In the genomic region with DNA sequence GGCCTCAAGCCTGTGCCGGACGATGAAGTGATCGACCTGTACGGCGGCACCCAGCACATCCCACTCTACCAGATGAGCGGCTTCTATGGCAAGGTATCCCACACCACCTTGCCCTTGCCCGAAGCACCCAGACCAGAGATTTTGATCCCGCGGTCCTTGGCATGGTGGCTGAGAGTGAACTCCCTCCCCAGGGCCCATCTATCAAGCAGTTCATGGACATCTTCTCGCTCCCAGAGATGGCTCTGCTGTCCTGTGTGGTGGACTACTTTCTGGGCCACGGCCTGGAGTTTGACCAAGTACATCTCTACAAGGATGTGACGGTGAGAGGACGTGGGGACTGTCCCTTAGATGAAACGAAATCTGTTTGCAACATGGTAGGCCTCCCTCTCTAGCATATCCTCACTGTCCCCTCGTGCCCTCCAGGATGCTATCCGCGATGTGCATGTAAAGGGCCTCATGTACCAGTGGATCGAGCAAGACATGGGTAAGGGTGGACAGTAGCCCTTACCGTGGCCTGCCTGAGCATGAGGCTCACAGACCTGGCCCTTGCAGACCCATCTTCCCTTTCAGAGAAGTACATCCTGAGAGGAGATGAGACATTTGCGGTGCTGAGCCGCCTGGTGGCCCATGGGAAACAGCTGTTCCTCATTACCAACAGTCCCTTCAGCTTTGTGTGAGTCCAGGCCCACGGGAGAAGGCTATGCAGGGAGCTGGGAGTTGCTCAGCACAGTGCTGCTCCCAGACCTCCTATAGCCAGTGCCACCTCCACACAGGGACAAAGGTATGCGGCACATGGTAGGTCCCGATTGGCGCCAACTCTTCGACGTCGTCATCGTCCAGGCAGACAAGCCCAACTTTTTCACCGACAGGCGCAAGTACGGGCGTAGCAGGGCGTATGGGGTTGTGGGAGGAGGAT, we compare ENCODE assay signal across 23 mouse cellular contexts. TPM values are rescaled to one million over a fixed set of nuclear protein-coding genes. Genes with fewer than 3 reads are reported as not detected.
DNase-seq lines count a peak whose midpoint lies in the region; ATAC-seq and TF ChIP-seq lines count a peak whose summit lies in the region.
"Had no signal": no experiment of that assay in that cellular context is flagged by ENCODE, and none has a peak within 500 bp of the region (broad histone marks: within the 10 kb centered on the region; RNA-seq: fewer than 3 reads in every experiment).

No protein-coding gene starts in this region.

- H3K9ac ChIP-seq in heart, adult 2 months (ENCODE audit: low read depth, low read length), result no peak overlapping the region
- H3K9ac ChIP-seq: embryonic facial prominence, embryonic 12.5 days; forebrain, embryonic 13.5 days; forebrain, postnatal 0 days; hindbrain, embryonic 13.5 days had no signal

- H3K4me1 ChIP-seq in heart, adult 2 months (ENCODE audit: control insufficient read depth, insufficient read depth, low read length), result peaks cover 1% of the 10 kb centered on the region
- H3K4me1 ChIP-seq in megakaryocyte, embryonic 14.5 days, result peaks cover 36% of the 10 kb centered on the region

- no peak for ATAC-seq in cerebellum, adult (ENCODE audit: insufficient number of reproducible peaks, low FRiP score, low TSS enrichment)
- ATAC-seq in megakaryocyte, adult 5-6 weeks (ENCODE audit: poor library complexity, severe bottlenecking), result no peak
- ATAC-seq: CD4-positive, CD25-positive, alpha-beta regulatory T cell, adult 4 months; forebrain, embryonic 13.5 days; forebrain, postnatal 0 days; hindbrain, postnatal 0 days had no signal

- intact Hi-C loops in heart, adult 2 months (cut with DNase I), result no loop called here

- peak; percentile 18 for DNase-seq in cerebellum, adult 11-12 months
- peak in 1 of 2 experiments; percentile 25 for DNase-seq in heart, adult 2 months
- DNase-seq in heart, adult 18-20 months, result no peak
- DNase-seq in urinary bladder, postnatal 10 days (ENCODE audit: low spot score), result peak; percentile 9
- no peak for DNase-seq in urinary bladder, postnatal 25 days (ENCODE audit: low spot score)
- DNase-seq: adrenal gland, adult 8-10 months; adrenal gland, postnatal 36 days; B cell, adult 2 months; cerebellum, adult 11 months; cerebellum, adult 9-10 months; cerebellum, postnatal 25 days; forebrain, postnatal 0 days had no signal

- no peak for TF ChIP-seq EP300 in heart, adult 2 months (IDR thresholded peaks at IDR 0.05; ENCODE audit: insufficient read depth, low read depth, low read length)

- H3K9me3 ChIP-seq in megakaryocyte, embryonic 14.5 days, result no peaks in the 10 kb centered on the region
- H3K9me3 ChIP-seq: embryonic facial prominence, embryonic 12.5 days; forebrain, embryonic 13.5 days; G1E; heart, embryonic 13.5 days; hindbrain, embryonic 13.5 days had no signal

- H3K27ac ChIP-seq in heart, adult 2 months, result no peak overlapping the region
- H3K27ac ChIP-seq: embryonic facial prominence, embryonic 12.5 days; forebrain, embryonic 13.5 days; heart, embryonic 13.5 days; hindbrain, embryonic 13.5 days; hindbrain, postnatal 0 days had no signal

- 0 out of 2 replicates have a peak, but pooled peaks have one; percentile 4 for TF ChIP-seq POLR2A in heart, adult 2 months (IDR thresholded peaks at IDR 0.05; ENCODE audit: insufficient read depth, low read depth, low read length)

- no peak for TF ChIP-seq CTCF in heart, adult 2 months (IDR thresholded peaks at IDR 0.05)

- no peaks in the 10 kb centered on the region for H3K79me2 ChIP-seq in heart, adult 2 months (replicated peaks; ENCODE audit: control insufficient read depth, insufficient read depth, low read length)

- 92% methylated on average over 34 of the region's 34 CpGs for WGBS in heart, adult 2 months

- no peak overlapping the region for H3K4me3 ChIP-seq in heart, adult 2 months
- H3K4me3 ChIP-seq in megakaryocyte, embryonic 14.5 days (replicated peaks), result peak overlapping the region; percentile 40
- H3K4me3 ChIP-seq: embryonic facial prominence, embryonic 12.5 days; forebrain, embryonic 13.5 days; heart, embryonic 13.5 days; hindbrain, embryonic 13.5 days had no signal

- no peaks in the 10 kb centered on the region for H3K27me3 ChIP-seq in heart, adult 2 months (ENCODE audit: control insufficient read depth, insufficient read depth, low read length)
- H3K27me3 ChIP-seq in megakaryocyte, embryonic 14.5 days (replicated peaks), result peaks cover 91% of the 10 kb centered on the region
- H3K27me3 ChIP-seq: embryonic facial prominence, embryonic 12.5 days; forebrain, embryonic 13.5 days; heart, embryonic 13.5 days; hindbrain, embryonic 13.5 days had no signal

- no peaks in the 10 kb centered on the region for H3K36me3 ChIP-seq in heart, adult 2 months (ENCODE audit: control insufficient read depth, insufficient read depth, low read length)
- peaks cover 66% of the 10 kb centered on the region for H3K36me3 ChIP-seq in megakaryocyte, embryonic 14.5 days (replicated peaks; ENCODE audit: low read length)

RNA-seq across cellular contexts. Expression of a gene that starts 4.9 kb away (rescaled TPM):
- 10 to 100 TPM; 18.7 to 21.8 TPM for total RNA-seq in heart, adult 2 months (2021)
- 52.5 and 82.7 TPM in 2 replicates for polyA plus RNA-seq in heart, adult 2 months (2012; rRNA removed)
- 10 to 100 TPM; 19.2 TPM for total RNA-seq in heart, adult 18-20 months (2021)
- 31.4 and 70.8 TPM in 2 replicates for polyA plus RNA-seq in megakaryocyte, embryonic 14.5 days (2012; ENCODE audit: insufficient read depth, low replicate concordance)
- total RNA-seq in megakaryocyte, adult 5-6 weeks (2015), result 20.6 and 21.0 TPM in 2 replicates
- 24.1 and 29.0 TPM in 2 replicates for total RNA-seq in megakaryocyte, adult 5-6 weeks (2017)
- polyA plus RNA-seq: CD4-positive, CD25-positive, alpha-beta regulatory T cell, adult 4 months had no signal

RNA-seq across cellular contexts. Expression of a gene that starts 7.0 kb away (rescaled TPM):
- total RNA-seq in heart, adult 2 months (2021), result 10 to 100 TPM; 61.1 to 81.3 TPM
- 57.5 and 81.7 TPM in 2 replicates for polyA plus RNA-seq in heart, adult 2 months (2012; rRNA removed)
- total RNA-seq in heart, adult 18-20 months (2021), result 10 to 100 TPM; 74.5 to 87.4 TPM
- polyA plus RNA-seq in megakaryocyte, embryonic 14.5 days (2012; ENCODE audit: insufficient read depth, low replicate concordance), result 75.6 and 108 TPM in 2 replicates
- 65.2 and 73.3 TPM in 2 replicates for total RNA-seq in megakaryocyte, adult 5-6 weeks (2015)
- 34.8 and 42.5 TPM in 2 replicates for total RNA-seq in megakaryocyte, adult 5-6 weeks (2017)

RNA-seq across cellular contexts. Expression of a gene that starts 32.7 kb away (rescaled TPM):
- 10 to 100 TPM; 64.2 to 65.0 TPM for total RNA-seq in heart, adult 2 months (2021)
- polyA plus RNA-seq in heart, adult 2 months (2012; rRNA removed), result 77.0 and 90.8 TPM in 2 replicates
- total RNA-seq in heart, adult 18-20 months (2021), result 10 to 100 TPM; 63.2 to 64.1 TPM
- polyA plus RNA-seq in megakaryocyte, embryonic 14.5 days (2012; ENCODE audit: insufficient read depth, low replicate concordance), result 5.0 and 11.7 TPM in 2 replicates
- total RNA-seq in megakaryocyte, adult 5-6 weeks (2015), result 0.27 TPM in 1 of 2 replicates, not detected in the other
- 0.40 and 1.0 TPM in 2 replicates for total RNA-seq in megakaryocyte, adult 5-6 weeks (2017)
- total RNA-seq: hematopoietic stem cell, adult 5-6 weeks had no signal
- polyA plus RNA-seq: G1E had no signal

Comparison
In these comparisons a context has a peak if more than half of its experiments do, and no peak if none do; other contexts are left out.
1. DNase-seq: peak in cerebellum, adult 11-12 months (single experiment) and urinary bladder, postnatal 10 days (single experiment); none in heart, adult 18-20 months (0 of 2) and urinary bladder, postnatal 25 days (single experiment).
2. RNA of a gene that starts 32.7 kb away (total RNA-seq): 64.2 to 65.0 TPM in heart, adult 2 months and 63.2 to 64.1 TPM in heart, adult 18-20 months; 0.27 to 1.0 TPM in megakaryocyte, adult 5-6 weeks; every median in the first group is over 10 times any median in the second.